Mouse (Mus musculus) T-helper 1 cell (primary cell): ENCODE results near the gene Tmem120a.

Experiments used
- in situ Hi-C: fragments of 300-600 bp; cut with MboI, MseI; formaldehyde crosslinking; loops from one replicate; pipeline ENCODE4 v1.15.1; 2025; ENCODE audit warnings: high pct_unique_total_duplicates

Tmem120a gene

GRCm38 (mm10) chr5:135710599-135711214 lies 33.5 kb downstream of the Tmem120a start:
- in situ Hi-C loops = loop anchor here (10.0 kb wide), 1 partner anchor 1354 kb away; no protein-coding TSS in a partner anchor

- in situ Hi-C loops = loop anchor here (10.0 kb wide), 2 partner anchors 1355 to 1585 kb away; partner anchors contain the start of gene Ufsp1
Observed at GRCm38 (mm10) chr5:135709716-135710115, 34.5 kb downstream of the Tmem120a start.

- in situ Hi-C loops = loop anchor here (10.0 kb wide), 1 partner anchor 1587 kb away; the partner anchor contains the start of gene Ufsp1
Observed at GRCm38 (mm10) chr5:135707855-135708254, 36.4 kb downstream of the Tmem120a start.

GRCm38 (mm10) chr5:135707039-135707438 lies 37.2 kb downstream of the Tmem120a start:
- in situ Hi-C loops = loop anchor here (10.0 kb wide), 1 partner anchor 1588 kb away; the partner anchor contains the start of gene Ufsp1

- in situ Hi-C loops = loop anchor here (10.0 kb wide), 1 partner anchor 1589 kb away; the partner anchor contains the start of gene Ufsp1
Observed at GRCm38 (mm10) chr5:135705383-135705782, 38.9 kb downstream of the Tmem120a start.

- in situ Hi-C loops = loop anchor here (10.0 kb wide), 1 partner anchor 1591 kb away; the partner anchor contains the start of gene Ufsp1
Observed at GRCm38 (mm10) chr5:135703431-135703830, 40.8 kb downstream of the Tmem120a start.

- in situ Hi-C loops = loop anchor here (10.0 kb wide), 1 partner anchor 1592 kb away; the partner anchor contains the start of gene Ufsp1
Observed at GRCm38 (mm10) chr5:135702682-135703192, 41.5 kb downstream of the Tmem120a start.

GRCm38 (mm10) chr5:135702190-135702589 lies 42.1 kb downstream of the Tmem120a start:
- in situ Hi-C loops = loop anchor here (10.0 kb wide), 1 partner anchor 1593 kb away; the partner anchor contains the start of gene Ufsp1

GRCm38 (mm10) chr5:135701601-135702000 lies 42.6 kb downstream of the Tmem120a start:
- in situ Hi-C loops = loop anchor here (10.0 kb wide), 1 partner anchor 1593 kb away; the partner anchor contains the start of gene Ufsp1

GRCm38 (mm10) chr5:135697711-135698111 lies 46.5 kb downstream of the Tmem120a start:
- in situ Hi-C loops = no loop called here

GRCm38 (mm10) chr5:135695277-135695721 lies 48.9 kb downstream of the Tmem120a start:
- in situ Hi-C loops = no loop called here

- in situ Hi-C loops = no loop called here
Observed at GRCm38 (mm10) chr5:135693281-135693853, 50.9 kb downstream of the Tmem120a start.

- in situ Hi-C loops = no loop called here
Observed at GRCm38 (mm10) chr5:135691266-135691665, 53.0 kb downstream of the Tmem120a start.

GRCm38 (mm10) chr5:135690401-135690800 lies 53.8 kb downstream of the Tmem120a start:
- in situ Hi-C loops = no loop called here
